Mouse (Mus musculus) adrenal gland, adult 10 weeks (tissue): ENCODE results near the gene Aplp1. TPM values are rescaled to one million over a fixed set of nuclear protein-coding genes. Genes with fewer than 3 reads are reported as not detected.

Source experiments
- polyA plus RNA-seq: library from polyadenylated mRNA; stranded (reverse); fragments of 350-450 nt; fragmentation: Illumina TruSeq; extraction: RNeasy Lipid Tissue Mini Kit (QIAGEN cat#74804); gene quantifications from one replicate; pipeline ENCODE4 v1.2.3, GENCODE M21; 2014; ENCODE audit warnings: low read depth, low replicate concordance

The Aplp1 gene
- polyA plus RNA-seq = 8.6 TPM

DNA sequence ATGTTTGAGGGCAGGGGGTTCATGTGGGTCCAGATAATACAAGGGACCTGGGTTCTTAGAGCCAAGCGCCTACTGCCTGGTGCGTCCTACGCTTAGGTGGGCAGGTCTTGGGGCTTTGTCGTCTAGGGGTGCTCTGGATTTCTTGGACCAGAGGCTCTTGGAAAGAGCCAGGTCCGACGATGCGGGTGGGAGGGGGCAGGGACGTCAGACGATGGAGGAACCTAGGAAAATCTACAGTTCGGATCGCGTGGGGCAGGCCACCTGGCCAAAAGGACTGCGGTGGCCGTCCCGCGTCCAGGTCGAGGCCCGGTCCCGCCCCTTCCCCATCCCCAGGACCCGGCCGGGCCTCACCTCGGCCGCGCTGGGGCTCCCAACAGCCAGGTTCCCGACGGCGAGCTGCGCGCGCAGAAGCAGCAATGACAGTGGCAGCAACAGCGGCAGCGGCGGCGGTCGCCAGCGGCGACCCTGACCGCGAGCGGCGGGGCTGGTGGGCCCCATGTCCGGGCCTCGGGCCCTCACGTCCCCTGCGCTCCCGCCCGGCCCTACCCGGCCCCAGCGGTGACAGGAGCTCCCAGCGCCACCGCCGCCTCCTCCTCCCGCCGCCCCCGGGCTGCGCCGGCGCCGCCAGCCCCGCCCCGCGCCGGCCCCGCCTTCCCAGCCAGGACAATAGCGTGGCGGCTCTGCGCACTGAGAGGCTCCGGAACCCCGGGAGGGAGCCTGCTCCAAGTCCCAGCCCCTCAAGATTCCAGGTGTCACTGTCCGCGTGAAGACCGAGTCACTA lies at the start of gene Aplp1:
Aplp1 (minus strand) TSS at position 565 of the 781 bp plus-strand sequence.

DNA sequence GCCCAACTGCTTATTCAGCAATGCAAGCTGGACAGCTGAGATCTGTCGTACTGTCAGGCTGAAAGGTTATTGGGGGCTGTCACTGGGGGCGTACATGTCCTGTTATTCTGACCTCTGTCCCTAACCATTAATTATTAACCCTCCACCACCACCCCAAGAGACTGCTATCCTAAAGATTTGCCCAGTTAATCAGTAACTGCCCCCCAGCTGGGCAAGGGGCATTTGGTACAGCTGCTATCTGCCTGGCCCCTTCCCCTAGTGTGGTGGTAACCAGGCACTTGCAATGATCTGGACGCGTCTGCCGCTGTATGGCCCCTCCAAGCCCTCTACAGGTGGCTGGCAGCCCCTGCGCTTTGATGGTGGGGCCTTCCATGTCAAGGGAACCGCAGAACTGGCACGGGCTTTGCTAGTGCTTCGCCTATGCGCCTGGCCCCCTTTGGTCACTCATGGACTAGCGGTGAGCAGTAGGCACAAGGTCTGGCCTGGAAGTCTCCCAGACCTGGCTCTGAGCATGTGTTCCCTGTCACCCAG lies 48.1 kb upstream of the Aplp1 start, which contains the start of gene Prodh2:
Prodh2 (plus strand) TSS at position 222 of the 531 bp plus-strand sequence.

DNA sequence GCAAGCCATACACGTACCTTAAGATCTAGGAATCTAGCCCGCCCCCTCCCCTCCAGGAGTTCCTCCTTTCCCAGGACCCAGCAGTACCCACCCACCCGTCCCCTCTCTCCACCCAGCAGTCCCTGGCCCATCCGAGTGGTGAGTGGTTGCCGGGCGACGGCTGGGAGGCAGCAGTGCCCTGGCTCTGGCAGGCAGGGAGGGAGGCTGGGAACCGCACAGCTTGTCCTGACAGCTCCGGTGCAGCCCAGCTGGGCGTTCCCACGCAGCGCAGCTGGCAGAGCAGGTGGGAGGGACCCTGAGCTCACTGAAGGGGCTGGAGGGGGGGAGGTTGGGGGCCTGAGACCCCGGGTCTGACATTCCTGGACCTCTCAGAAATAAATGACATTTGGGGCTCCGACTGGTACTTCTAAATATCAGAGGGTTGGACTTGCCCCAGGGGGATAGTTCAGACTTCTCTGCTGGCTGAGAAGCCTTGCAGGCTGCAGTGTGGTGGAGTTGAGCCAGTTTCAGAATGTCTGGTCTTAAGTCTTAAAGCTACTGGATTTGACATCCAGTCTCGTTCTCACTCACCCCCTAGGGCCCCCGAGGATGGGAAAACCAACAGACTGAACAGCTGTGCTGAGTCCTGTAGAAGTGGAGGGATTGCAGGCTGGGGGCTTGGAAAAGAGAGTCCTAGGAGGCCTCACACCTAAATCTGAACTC lies 12.4 kb upstream of the Aplp1 start, which contains the start of the genes Kirrel2 and Nphs1:
Kirrel2 (minus strand) TSS at position 62 of the 702 bp plus-strand sequence.
Nphs1 (plus strand) TSS at position 687 of the 702 bp plus-strand sequence.

DNA sequence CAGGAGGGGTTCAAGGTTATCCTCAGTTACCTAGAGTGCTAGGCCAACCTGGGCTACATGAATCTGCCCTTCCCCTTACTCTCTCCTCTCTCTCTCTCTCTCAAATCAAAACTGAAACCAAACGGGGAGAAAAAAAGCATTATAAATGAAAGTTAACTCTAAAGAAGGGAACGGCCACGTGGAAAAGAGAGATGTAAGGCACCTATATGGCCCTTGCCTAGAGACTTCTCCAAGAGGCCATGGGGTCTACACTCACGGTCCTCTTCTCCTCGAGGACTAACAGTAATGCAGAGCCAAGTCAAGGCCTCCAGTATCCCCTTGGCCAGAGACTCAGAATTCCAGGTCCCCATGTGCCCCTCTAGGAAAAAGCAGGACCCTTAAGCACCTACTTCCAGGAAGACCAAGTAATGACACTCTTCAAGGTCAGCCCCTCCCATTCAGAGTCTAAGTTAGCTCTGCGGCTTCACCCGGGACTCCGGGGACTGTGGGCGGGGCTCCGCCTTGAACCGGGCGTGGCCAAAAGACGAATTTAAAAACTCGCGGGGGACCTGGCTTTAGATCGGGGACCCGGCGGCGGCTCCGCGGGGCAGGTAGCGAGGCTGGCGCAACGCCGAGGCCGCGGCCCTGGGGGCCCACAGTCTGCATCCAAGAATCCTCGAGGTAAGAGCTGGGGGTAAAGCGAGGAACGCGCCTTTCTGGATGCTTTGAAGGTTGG lies 24.0 kb downstream of the Aplp1 start, which contains the start of gene Nfkbid:
Nfkbid (plus strand) TSS at position 558 of the 715 bp plus-strand sequence.

DNA sequence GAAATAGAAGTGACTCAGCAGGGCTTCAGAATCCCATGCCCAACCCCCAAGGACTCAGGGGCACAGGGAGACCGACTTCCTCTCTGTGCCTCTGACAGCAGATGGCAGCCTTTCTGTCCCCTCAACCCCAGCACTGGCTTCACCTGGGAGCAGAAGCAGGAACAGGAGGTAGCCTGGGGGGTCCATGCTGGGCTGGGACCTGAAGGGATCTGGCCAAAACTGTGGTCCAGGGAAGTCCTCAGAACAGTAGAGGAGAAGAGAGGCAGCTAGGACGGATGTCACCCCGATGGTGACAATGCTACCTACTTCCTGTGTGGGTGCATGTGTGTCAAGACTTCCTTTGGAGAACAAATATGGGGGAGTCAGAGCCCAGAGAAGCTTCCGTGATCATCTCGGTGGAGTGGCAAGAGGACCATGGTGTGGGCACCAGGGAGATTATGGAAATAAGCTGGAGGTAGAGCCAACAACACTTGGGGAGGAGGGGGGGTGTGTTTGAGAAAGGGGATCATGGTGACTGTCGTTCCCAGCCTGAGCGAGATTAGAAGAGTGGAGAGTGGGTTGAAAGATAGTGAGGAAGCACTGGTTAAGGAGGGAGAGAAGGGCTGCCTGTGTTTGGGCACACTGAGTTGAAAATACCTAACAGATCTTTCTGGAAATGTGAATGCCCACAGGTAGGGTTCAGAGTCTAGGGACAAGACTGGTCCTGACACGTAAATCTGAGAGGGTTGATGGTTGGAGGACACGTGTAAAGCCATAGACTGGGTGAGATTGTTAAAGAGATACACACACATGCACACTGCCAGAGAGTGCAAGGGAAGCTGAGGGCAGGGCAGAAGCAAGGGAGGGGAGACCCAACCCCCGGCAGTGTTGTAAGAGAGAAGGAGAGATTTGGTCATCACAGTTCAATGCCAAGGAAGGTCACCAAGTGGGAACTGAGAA lies 25.5 kb downstream of the Aplp1 start, which contains the start of gene Hcst:
Hcst (minus strand) TSS at position 294 of the 939 bp plus-strand sequence.

DNA sequence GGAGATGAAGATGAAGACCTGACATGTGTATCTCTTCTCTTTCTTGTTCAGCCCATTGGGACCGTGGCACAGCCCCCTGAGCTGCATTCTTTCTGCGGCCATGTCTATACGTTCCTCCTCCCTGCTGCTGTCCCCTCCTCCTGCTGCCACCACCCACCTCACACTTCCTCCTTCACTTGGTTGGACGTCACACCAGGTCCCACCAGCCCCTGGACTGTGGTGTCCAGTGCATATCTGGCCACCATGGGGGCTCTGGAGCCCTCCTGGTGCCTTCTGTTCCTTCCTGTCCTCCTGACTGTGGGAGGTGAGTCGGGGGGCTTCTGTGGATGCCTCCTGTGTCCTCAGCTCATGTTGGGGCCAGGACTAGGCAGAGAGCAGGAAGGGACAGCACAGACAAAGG lies 31.7 kb downstream of the Aplp1 start, which contains the start of gene Tyrobp:
Tyrobp (plus strand) TSS at position 165 of the 400 bp plus-strand sequence.

Other genes with a start within 250 kb of the Aplp1 start
- gene Capns1, start 246.7 kb downstream of the Aplp1 start, polyA plus RNA-seq = 171 TPM
- not detected for gene Polr2i, start 213.6 kb downstream of the Aplp1 start, polyA plus RNA-seq
- 7.1 TPM for gene Tbcb, start 213.3 kb downstream of the Aplp1 start, polyA plus RNA-seq
- not detected for gene Ovol3, start 209.8 kb downstream of the Aplp1 start, polyA plus RNA-seq
- gene Thap8, start 165.4 kb downstream of the Aplp1 start, polyA plus RNA-seq = not detected
- gene Wdr62, start 165.1 kb downstream of the Aplp1 start, polyA plus RNA-seq = 0.12 TPM
- gene Clip3, start 153.8 kb downstream of the Aplp1 start, polyA plus RNA-seq = 14.6 TPM
- 5.4 TPM for gene Alkbh6, start 136.8 kb downstream of the Aplp1 start, polyA plus RNA-seq
- gene Syne4, start 130.7 kb downstream of the Aplp1 start, polyA plus RNA-seq = 2.3 TPM
- gene E130208F15Rik, start 123.8 kb downstream of the Aplp1 start, polyA plus RNA-seq = 1.2 TPM
- gene Sdhaf1, start 121.6 kb downstream of the Aplp1 start, polyA plus RNA-seq = 3.0 TPM
- 1.4 TPM for gene Lrfn3, start 82.8 kb downstream of the Aplp1 start, polyA plus RNA-seq
- gene Tyrobp, start 31.8 kb downstream of the Aplp1 start, polyA plus RNA-seq = 3.2 TPM
- gene Hcst, start 25.7 kb downstream of the Aplp1 start, polyA plus RNA-seq = not detected
- gene Nfkbid, start 23.8 kb downstream of the Aplp1 start, polyA plus RNA-seq = not detected
- not detected for gene Kirrel2, start 12.2 kb upstream of the Aplp1 start, polyA plus RNA-seq
- not detected for gene Nphs1, start 12.8 kb upstream of the Aplp1 start, polyA plus RNA-seq
- gene Prodh2, start 48.1 kb upstream of the Aplp1 start, polyA plus RNA-seq = not detected
- gene Arhgap33, start 89.5 kb upstream of the Aplp1 start, polyA plus RNA-seq = 0.23 TPM
- gene Hspb6, start 106.6 kb upstream of the Aplp1 start, polyA plus RNA-seq = 50.0 TPM
- 1.5 TPM for gene Proser3, start 106.8 kb upstream of the Aplp1 start, polyA plus RNA-seq
- gene Lin37, start 114.3 kb upstream of the Aplp1 start, polyA plus RNA-seq = 6.5 TPM
- gene U2af1l4, start 117.8 kb upstream of the Aplp1 start, polyA plus RNA-seq = 13.9 TPM
- gene Gm49396, start 117.8 kb upstream of the Aplp1 start, polyA plus RNA-seq = 3.4 TPM
- 31.7 TPM for gene Psenen, start 118.1 kb upstream of the Aplp1 start, polyA plus RNA-seq
- gene Igflr1, start 119.9 kb upstream of the Aplp1 start, polyA plus RNA-seq = not detected
- 5.8 TPM for gene Kmt2b, start 143.2 kb upstream of the Aplp1 start, polyA plus RNA-seq
- not detected for gene Zbtb32, start 153.4 kb upstream of the Aplp1 start, polyA plus RNA-seq
- not detected for gene Upk1a, start 167.3 kb upstream of the Aplp1 start, polyA plus RNA-seq
- 1,385 TPM for gene Cox6b1, start 180.6 kb upstream of the Aplp1 start, polyA plus RNA-seq
- gene Etv2, start 190.3 kb upstream of the Aplp1 start, polyA plus RNA-seq = not detected
- gene Rbm42, start 204.8 kb upstream of the Aplp1 start, polyA plus RNA-seq = not detected
- 2.0 TPM for gene Haus5, start 219.5 kb upstream of the Aplp1 start, polyA plus RNA-seq
- not detected for gene Pmis2, start 226.1 kb upstream of the Aplp1 start, polyA plus RNA-seq